Mouse (Mus musculus): ENCODE data around the gene Kif4.

The Kif4 gene

DNA sequence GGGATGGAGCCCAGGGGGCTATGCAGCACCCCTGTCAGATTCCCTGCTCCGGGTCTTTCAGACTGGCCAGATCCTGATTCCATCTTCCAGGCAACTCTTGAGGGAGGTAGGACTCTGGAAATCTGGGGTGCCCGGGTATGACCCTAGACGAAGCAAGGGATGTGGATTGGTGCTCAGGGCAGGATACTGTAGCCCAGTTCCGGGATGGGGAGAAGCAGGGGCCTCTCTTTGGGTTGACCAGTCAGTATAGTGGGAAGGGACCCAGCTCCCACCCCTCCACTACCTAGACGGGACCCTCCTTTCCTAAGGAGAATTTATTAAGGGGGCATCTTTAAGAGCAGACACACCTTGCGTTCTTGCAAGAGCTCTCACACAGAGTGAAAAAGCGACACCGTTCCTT lies 104.7 kb downstream of the Kif4 start:
- no peak for DNase-seq (ENCODE audit: low spot score in 2 of 2)

DNA sequence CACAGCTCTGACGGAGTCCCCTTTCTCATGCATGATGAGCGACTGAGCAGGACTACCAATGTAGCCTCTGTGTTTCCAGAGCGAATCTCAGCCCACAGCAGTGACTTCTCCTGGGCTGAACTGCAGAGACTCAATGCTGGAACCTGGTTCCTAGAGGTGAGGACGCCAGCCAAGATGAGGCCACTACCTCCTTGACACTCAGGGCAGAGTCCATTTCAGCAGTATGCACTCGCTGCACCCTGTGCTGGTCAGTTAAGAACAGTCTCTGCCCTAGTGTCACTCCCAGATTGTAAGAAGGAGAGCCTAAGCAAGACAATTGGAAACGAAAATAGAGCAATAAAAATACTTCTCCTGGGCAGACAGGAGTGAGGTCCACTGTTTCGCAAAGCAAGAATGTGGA lies 108.8 kb downstream of the Kif4 start:
- no peak for DNase-seq (ENCODE audit: low spot score in 2 of 2)

DNA sequence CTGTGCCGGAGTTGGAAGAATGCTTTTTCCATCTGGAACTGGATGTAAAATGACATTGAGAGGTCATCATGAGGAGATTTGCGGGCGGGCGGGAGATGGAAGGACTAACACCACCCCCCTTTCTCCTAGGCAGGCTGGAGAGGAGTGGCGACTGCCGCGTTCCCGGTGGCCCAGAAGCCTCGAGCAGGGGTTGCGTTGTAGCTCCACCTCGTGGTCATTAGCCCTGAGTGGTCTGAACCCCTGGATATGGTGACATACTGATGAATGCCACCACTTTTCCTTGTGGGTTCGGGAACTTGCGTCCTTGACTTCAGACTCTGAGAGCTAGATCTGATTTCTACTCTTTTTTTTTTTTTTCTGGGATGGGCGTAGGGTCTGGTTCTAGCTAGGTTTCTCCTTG lies 113.4 kb downstream of the Kif4 start:
- DNase-seq (ENCODE audit: low spot score in 2 of 2) = peak; percentile 75 to 79

DNA sequence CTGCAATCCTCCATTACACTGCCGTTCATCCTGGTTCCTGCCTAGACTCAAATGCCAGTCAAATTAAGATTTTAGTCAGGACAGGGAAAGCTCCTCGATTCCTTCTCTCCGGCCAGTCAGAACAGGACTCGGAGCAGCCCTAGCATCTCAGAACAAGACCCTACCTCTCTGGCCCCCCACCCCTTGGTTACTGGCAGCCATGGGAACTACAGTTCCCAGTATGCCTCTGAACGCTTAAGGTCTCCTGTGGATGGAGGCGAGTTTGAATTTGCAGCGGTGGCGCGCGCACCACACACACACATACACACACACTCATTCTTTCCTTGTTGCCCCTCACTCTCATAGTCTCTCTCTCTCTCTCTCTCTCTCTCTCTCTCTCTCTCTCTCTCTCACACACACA lies 113.9 kb downstream of the Kif4 start:
- DNase-seq (ENCODE audit: low spot score in 2 of 2) = peak in 1 of 2 experiments; percentile 25

DNA sequence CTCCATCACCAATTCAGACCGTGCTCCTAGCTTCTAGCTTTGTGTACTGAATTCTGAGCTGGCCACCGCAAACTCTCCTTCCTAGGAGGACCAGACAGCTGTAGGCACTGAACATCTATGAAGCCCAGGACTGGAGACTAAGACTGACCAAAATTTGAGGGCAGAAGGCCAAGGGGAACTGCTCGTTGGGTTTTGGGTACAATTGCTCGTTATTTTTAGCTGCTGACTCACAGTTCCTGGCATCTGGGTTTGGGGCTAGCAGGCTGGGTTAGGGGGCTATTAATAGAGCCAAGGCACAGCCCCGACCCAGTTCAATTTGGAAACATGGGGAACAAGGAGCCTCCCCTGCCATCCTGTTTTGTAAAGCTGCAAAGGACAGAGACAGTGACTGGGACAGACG lies 115.2 kb downstream of the Kif4 start:
- DNase-seq (ENCODE audit: low spot score in 2 of 2) = no peak

DNA sequence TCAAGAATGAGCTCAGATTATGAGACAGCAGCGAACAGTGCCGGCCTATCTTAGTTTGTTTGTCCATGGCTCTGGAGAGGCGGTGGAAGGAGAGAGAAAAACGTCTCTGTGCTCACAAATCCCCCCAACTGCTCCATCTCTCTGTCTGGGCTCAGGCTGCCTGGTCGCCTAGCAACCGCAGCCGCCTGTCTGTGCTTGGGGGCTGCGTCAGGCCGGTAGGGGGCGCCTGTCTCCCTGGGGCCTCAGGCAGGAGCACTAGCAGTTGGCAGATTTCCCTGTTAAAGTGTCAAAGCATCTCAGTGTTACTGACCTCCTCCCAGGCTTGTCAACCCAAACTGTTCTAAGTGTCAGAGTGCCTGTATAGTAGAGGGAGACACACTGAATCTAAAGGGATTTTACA lies 116.4 kb downstream of the Kif4 start:
- peak; percentile 79 to 82 for DNase-seq (ENCODE audit: low spot score in 2 of 2)

DNA sequence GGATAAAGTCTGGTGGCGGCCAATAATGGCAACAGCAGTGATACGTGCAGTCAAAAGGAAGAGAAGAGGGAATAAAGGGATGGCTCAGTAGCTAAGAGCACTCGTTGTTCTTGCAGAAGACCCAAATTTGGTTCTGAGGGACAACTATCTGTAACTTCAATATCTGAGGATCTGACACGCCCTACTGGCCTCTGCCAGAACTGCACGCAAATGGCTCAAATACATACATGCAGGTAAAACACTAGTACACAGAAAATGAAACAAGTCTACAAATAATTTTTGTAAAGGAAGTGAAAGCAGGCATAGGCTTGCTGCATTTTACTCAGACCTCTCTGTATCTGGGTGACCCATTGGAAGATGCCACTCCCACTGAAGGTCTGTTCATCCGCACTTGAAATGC lies 140.3 kb downstream of the Kif4 start:
- no peak for DNase-seq (ENCODE audit: low spot score in 2 of 2)

DNA sequence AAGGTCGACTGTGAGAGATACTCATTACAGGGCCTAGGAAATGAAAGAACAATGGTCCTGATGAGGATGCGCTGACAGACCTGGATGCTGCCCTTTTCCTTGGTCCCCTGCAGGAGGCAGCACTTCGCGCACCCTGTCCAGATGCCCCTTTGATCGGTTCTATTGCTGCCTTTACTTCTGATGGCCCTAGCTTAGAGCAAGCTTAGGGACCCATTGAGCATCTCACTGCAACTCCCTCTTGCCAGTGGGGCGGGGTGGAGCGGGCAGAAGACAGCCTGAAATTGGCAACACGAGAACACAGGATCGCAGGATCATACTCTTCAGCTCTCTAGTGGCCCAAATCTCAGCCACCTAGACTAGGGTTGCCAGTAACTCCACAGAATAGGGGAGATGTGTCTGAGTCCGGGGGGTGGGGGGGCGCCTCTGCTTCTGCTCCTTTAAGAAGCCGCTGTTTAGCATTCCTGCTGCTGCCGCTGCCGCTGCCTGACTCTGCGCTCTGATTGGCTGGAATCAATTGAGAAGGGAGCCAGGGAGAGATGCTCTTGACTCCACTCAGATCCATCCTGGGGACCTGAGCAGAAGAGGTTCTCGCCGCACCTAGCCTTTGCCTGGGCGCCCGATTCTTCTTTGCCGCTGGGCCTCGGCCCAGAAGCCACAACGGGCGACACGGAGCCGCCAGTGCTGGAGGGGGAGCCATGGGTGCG lies 141.8 kb downstream of the Kif4 start, which contains the start of gene Dlg3:
Dlg3 (plus strand) TSS at position 542 of the 704 bp plus-strand sequence.
- DNase-seq (ENCODE audit: low spot score in 2 of 2) = peak; percentile 63 to 78

DNA sequence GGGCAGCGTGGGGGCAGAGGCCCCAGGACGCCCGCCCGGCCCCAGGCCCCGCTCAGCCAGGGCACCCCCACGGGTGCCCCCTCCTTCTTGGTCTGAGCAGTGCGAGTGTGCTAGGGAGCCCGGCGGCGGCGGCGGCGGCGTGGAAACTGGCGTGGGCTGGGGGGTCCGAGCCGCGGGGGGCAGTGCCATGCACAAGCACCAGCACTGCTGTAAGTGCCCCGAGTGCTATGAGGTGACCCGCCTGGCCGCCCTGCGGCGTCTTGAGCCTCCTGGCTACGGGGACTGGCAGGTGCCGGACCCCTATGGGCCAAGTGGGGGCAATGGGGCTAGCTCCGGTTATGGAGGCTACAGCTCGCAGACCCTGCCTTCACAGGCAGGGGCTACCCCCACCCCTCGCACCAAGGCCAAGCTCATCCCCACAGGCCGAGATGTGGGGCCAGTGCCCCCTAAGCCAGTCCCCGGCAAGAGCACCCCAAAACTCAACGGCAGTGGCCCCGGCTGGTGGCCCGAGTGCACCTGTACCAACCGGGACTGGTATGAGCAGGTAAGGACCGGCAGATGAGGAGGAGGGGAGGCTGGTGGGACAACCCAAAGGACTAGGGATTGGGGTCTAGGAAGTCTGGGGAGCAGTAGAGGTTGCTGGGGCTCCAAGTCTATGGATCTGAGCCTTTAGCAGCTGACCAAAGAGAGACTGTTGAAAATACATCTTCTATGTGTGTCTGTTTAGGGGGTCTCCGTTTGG lies 142.5 kb downstream of the Kif4 start:
- DNase-seq (ENCODE audit: low spot score in 2 of 2) = no peak

DNA sequence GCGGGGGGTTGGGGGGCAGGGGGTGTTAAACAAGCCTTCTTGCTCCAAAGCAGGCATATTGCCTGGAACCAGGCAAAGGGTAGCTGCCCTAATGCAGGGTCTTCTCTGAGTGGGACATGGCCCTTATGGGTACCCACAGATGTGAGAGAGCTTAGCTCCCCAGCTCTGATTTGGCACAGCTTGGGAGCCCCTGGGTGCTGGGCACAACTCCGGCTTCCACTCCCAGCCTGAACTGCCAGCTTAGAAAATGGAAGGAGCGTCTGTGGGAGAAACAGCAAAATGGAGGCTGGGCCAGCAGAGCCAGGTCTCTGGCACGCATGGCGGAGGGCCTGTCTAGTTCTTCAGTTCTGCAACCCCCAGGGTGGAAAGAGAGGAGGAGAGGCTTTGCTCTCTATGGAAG lies 143.7 kb downstream of the Kif4 start:
- no peak for DNase-seq (ENCODE audit: low spot score in 2 of 2)

DNA sequence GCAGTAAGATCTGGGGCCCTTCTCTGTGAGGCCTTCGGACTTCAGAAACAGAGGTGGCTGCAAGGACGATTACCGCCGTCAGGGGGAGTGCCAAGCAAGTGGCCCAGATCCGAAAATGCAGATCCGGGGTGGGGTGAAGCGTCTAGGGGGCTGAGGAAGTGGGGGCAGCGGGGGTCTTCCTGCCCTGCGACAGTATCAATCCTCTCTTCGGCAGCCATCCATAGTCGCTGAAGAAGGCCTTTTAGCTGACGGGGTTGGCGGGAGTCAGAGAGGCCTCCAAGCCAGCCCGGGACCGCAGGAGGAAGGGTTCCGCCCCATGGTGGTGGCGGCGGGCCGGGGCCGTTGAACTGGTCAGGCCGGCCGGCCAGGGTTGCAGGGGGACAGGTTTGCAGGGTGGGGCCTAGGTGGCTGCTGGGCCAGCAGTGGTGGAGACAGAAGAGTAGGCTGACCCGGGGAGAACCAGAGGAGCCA lies 148.8 kb downstream of the Kif4 start:
- no peak for DNase-seq (ENCODE audit: low spot score in 2 of 2)

DNA sequence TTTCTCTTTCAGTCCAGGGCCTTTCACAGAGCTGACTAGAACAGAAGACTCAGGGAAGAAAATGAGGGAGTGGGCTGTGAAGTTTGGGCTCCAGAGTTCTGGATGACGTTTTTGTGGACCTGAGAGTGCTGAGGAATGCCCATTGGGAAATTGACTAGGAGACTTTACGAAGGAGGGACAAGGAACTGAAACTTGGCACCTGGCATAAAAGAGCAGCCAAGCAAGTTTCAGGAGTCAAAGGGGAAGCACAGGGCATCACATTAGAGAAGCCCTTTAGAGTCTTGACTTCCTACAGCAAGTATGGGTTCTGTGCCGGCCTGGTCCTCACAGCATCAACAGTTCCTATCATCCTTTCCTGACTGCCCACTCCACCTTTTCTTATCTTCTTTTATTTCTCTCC lies 149.9 kb downstream of the Kif4 start:
- no peak for DNase-seq (ENCODE audit: low spot score in 2 of 2)

DNA sequence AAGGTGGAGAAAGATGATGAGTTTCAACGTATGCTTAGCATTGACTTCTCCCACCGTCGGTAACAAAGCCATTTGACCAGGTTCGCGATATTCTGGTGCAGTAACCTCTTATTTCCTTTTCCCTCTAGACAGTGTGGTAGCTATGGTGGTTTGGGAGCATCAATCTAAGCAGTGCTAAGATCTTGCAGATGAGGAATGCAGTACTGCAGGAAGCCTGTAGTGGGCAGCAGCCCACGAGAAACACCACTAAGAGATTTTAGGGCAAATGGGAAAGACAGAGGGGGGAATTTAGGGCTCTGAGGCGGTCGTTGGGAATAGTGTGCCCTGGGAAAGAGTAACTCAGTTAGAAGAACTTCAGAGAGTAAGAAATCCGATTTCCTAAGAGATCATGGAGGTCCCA lies 151.0 kb downstream of the Kif4 start:
- DNase-seq (ENCODE audit: low spot score in 2 of 2) = peak; percentile 64 to 76
